Mouse (Mus musculus): ENCODE measurements at regions not wholly inside any gene's neighbourhood (a gene's known extent, or its start where the extent isn't known, plus 50 kb on each side); places are given as distances from the start of the nearest gene placed in this dataset.

GRCm38 (mm10) chr11:45535501-45536025 is 316.3 kb upstream of the Clint1 start:
- no peak for TF ChIP-seq CTCF (IDR thresholded peaks at IDR 0.05; ENCODE audit: control insufficient read depth, insufficient read depth, insufficient replicate concordance, low read depth, low read length)
- TF ChIP-seq POLR2A (IDR thresholded peaks at IDR 0.05; ENCODE audit: control insufficient read depth, low read depth, low read length): no peak
